Mouse (Mus musculus) macrophage (primary cell): Measurements from ENCODE around the gene BC067074. TPM values are rescaled to one million over a fixed set of nuclear protein-coding genes. Genes with fewer than 3 reads are reported as not detected.

Source experiments
- H3K27ac ChIP-seq: fragments of 350-480 bp; formaldehyde crosslinking; 2 replicates; pipeline ENCODE4 v1.9.0; 2021
- H3K36me3 ChIP-seq: fragments of 350-480 bp; formaldehyde crosslinking; 2 replicates; pipeline ENCODE4 v1.9.0; 2021; ENCODE audit errors: inconsistent target
- H3K4me3 ChIP-seq: fragments of 350-480 bp; formaldehyde crosslinking; 2 replicates; pipeline ENCODE4 v1.9.0; 2021; ENCODE audit errors: inconsistent target
- H3K79me2 ChIP-seq: fragments of 350-480 bp; formaldehyde crosslinking; 2 replicates; pipeline ENCODE4 v1.9.0; 2021; ENCODE audit errors: inconsistent target
- WGBS: methylation state at CpG from one replicate; pipeline ENCODE4 v1.1.7; 2026; ENCODE audit warnings: inconsistent platforms; ENCODE audit not compliant: missing documents; 5-methylcytosine and 5-hydroxymethylcytosine counted together
- polyA plus RNA-seq: library from polyadenylated mRNA; stranded (reverse); fragments of 250-400 nt; gene quantifications from 3 replicates; pipeline ENCODE4 v1.2.4, GENCODE M21; 2018; ENCODE audit warnings: inconsistent platforms

The BC067074 gene
- polyA plus RNA-seq, 1 experiment from 2014 or later: not detected

DNA sequence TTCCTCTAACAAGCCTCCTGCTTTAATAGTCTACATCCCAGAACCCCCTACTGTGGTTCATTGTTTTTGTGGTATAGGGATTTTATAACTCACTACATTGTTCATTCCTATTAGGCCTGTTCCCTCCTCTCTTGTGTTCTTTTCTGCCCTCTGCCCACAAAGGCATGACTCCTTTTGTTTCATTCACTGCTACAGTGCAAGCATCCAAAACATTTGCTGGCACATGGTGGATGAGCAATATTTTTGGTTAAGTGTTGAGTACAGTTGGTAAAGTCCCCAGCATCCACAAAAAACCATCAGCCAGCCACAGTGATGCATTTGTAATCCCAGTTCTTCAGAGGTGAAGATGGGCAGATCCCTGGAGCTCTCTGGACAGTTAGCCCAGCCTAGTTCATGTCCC lies 48.2 kb downstream of the BC067074 start:
- Histone ChIP-seq H3K79me2 (no peaks in the 10 kb centered on the region), H3K27ac (no peak overlapping the region), H3K4me3 (no peak overlapping the region), H3K36me3 (no peaks in the 10 kb centered on the region)

DNA sequence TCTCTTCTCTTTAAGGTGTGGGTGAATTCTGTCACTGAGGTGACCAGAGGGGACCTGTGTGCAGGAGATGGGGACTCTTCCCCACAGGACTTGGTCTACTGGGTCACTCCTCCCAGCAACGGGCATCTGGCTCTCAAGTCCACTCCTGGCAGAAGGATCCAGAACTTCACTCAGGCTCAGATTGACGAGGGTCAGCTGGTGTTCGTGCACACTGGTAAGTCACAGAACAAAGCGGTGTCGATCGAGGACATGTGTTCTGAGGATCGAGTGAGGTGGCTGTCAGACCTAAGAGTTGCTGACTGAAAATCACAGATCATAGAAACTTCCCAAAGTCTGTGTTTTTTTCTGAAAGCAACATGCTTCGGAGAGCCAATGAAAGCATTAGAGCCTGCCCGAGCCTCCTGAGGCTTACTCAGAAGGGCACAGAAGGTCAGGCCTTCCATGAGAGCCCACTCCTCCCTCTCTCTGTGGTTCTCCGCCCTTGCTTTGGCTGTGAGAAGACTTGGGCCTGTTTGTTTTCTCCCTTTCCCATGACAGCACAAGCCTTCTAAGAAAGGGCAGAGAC lies 49.5 kb downstream of the BC067074 start:
- Histone ChIP-seq H3K79me2 (no peaks in the 10 kb centered on the region), H3K4me3 (no peak overlapping the region), H3K27ac (no peak overlapping the region), H3K36me3 (no peaks in the 10 kb centered on the region)
- WGBS: 93% methylated on average over 10 of the region's 10 CpGs

DNA sequence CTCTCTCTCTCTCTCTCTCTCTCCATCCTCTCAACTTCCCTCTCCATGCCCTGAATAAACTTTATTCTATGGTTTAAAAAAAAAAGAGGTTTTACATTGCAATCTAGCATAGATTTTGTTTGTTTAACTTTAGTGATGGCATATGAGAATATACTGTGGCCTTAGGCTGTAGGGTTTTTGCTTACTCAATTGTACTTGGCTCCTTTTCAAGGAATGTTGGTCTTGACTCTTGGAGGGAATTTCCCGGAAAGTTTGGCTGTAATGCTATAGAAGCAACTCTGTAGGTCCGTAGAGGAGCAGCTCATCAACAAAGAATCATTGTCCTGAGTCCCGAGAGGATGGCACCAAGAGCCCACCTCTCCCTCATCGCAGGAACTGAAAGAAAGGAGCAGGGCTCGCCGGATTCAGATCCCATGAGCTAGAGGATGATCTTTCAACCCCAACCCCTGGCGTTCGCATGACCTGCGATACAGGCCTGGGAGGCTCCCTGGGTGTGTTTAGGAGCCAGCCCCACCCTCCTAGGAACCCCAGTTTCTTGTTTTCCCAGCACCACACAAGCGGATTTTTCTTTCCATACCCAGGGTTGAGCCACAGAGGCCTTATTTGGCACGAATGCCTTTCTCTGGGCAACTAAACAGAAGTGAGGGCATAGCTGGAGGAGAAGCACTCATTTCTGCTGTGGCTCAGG lies 57.9 kb downstream of the BC067074 start:
- Histone ChIP-seq H3K27ac (no peak overlapping the region), H3K79me2 (no peaks in the 10 kb centered on the region), H3K36me3 (no peaks in the 10 kb centered on the region), H3K4me3 (no peak overlapping the region)
- 96% methylated on average over 11 of the region's 11 CpGs for WGBS

DNA sequence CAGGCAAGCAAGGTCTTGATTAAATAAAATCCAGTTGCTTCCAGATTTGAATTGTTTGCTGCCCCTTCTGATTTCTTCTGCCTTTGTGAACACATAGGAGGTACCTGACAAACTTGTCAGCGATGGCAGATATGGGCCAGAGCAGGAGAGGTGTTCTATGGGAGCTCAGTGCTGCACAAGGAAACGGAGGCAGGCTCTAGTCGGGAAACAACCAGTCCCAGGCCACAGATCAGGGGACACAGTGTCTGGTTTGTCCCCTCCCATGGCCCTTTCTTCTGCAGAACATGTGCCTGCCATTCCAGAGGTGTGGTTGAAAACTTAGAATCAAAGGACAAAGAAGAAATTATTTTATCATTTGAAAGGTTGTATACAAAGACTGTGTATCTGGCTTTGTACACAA lies 60.6 kb downstream of the BC067074 start:
- no peaks in the 10 kb centered on the region for H3K36me3 ChIP-seq
- no peak overlapping the region for H3K27ac ChIP-seq
- 100% methylated on average over 3 of the region's 3 CpGs for WGBS
- no peaks in the 10 kb centered on the region for H3K79me2 ChIP-seq
- no peak overlapping the region for H3K4me3 ChIP-seq

DNA sequence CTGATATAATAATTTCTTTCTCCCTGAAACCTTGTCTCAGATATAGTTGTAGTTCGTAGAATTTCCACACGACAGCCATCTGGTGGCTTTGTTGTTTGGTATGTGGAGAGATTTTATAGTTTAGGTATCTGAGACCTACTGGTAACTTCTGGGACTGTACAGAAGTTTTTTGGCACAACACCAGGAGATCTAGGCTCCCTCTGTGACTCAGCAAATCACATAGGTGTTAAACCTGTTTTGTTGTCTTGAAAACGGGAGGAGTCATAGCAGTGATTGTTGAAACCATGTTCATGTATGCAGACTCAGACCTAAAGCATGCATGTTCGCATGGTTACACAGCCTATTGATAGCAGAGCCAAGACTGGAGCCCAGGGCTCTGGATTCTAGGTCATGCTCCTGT lies 61.0 kb downstream of the BC067074 start:
- WGBS: 90% methylated on average over 4 of the region's 4 CpGs

DNA sequence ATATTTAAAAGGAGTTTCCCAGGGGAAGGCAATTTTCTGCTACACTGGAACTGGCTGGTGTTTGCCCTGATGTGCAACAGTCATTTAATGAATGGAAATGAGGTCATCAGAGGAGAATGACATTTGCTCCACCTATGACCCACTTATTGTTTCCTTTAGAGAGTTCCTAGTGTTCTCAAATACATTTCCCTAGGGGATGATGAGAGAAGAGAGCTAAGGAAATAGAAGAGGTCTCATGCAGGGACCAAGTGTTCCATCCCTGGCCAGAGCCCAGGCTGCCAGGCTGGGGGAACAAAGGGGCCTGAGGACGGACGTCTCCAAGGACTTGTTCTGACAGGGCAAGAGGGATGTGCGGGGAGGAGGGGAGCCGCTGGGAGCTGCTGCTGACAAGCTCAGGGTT lies 62.1 kb downstream of the BC067074 start:
- Histone ChIP-seq H3K27ac (no peak overlapping the region), H3K4me3 (no peak overlapping the region), H3K79me2 (no peaks in the 10 kb centered on the region), H3K36me3 (no peaks in the 10 kb centered on the region)
- 98% methylated on average over 4 of the region's 4 CpGs for WGBS

More for the DNA sequence above, 61.0 kb downstream of the BC067074 start:
- H3K79me2 ChIP-seq: no peaks in the 10 kb centered on the region
- no peak overlapping the region for H3K4me3 ChIP-seq
- no peaks in the 10 kb centered on the region for H3K36me3 ChIP-seq
- no peak overlapping the region for H3K27ac ChIP-seq

DNA sequence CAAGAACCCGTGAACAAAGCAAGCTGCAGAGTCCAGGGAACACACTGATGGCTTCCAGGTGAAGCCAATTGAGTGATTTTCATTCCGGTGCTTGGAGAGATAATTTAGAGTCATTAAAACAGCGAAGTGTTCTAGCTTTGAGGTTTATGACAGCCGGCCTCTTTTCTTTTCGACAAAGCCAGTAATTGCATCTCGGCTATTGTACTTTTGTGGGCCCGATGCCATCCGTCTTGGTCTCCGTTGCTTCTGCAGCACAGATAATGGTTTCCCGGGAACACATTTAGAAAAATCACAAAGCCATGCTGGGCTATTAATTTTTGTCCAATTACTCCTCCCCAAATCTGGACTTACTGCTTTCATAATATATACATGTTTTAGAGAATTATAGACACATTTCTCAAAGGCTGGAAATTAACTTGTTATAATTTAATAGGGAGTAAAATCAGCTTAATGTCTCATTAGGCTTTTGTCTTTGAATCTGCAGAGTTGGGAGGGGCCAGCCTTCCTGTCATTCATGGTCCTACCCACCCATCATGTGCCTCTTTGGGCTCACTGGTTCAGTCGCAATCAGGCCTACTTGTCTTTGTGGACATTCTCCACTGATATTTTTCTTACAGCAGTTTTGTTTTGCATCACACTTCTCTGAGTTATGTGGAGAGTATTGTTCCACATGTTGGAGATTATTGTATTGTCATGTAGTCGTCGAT lies 64.6 kb downstream of the BC067074 start:
- H3K79me2 ChIP-seq: no peaks in the 10 kb centered on the region
- WGBS: 96% methylated on average over 13 of the region's 13 CpGs
- H3K27ac ChIP-seq: no peak overlapping the region
- H3K36me3 ChIP-seq: no peaks in the 10 kb centered on the region
- no peak overlapping the region for H3K4me3 ChIP-seq

DNA sequence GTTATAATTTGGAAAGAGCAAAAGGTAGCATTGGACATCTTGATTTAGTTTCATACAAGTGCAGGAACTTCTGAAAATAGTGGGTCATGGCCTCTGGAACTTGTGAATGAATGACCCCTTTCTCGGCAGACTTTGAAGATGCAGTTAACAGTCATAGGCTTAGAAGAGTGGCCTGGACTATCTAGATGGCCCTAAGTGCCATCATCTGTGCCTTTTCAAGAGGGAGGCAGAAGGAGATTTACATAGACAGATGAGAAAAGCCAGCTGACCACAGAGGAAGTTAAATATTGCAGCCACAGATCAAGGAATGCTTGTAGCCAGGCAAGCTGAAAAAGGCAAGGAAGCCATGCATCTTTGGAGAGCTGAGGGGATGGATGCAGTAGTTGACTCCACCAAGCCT lies 66.7 kb downstream of the BC067074 start:
- no peaks in the 10 kb centered on the region for H3K36me3 ChIP-seq
- no peak overlapping the region for H3K4me3 ChIP-seq
- H3K27ac ChIP-seq: no peak overlapping the region
- no peaks in the 10 kb centered on the region for H3K79me2 ChIP-seq
- WGBS: 100% methylated on average over 1 of the region's 1 CpGs

DNA sequence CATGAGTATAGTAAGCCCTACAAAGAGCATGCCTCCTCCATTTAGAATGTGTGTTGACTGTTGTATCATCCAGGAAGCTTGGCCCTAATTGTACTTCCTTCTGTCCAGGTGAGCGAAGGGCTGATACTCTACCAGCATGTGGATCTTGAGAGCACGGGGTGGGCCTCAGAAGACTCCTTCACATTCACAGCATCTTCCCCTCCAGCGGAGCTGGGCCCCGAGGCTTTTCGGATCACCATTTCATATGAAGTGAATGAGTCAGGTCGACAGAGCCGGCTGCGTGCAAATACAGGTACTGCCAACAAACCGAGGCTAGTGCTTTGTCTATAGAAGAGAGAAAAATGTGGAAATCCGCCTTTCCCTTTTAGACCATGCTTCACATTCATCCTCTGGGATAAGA lies 73.0 kb downstream of the BC067074 start:
- WGBS: 93% methylated on average over 10 of the region's 10 CpGs
- Histone ChIP-seq H3K79me2 (no peaks in the 10 kb centered on the region), H3K27ac (no peak overlapping the region), H3K4me3 (no peak overlapping the region), H3K36me3 (no peaks in the 10 kb centered on the region)

DNA sequence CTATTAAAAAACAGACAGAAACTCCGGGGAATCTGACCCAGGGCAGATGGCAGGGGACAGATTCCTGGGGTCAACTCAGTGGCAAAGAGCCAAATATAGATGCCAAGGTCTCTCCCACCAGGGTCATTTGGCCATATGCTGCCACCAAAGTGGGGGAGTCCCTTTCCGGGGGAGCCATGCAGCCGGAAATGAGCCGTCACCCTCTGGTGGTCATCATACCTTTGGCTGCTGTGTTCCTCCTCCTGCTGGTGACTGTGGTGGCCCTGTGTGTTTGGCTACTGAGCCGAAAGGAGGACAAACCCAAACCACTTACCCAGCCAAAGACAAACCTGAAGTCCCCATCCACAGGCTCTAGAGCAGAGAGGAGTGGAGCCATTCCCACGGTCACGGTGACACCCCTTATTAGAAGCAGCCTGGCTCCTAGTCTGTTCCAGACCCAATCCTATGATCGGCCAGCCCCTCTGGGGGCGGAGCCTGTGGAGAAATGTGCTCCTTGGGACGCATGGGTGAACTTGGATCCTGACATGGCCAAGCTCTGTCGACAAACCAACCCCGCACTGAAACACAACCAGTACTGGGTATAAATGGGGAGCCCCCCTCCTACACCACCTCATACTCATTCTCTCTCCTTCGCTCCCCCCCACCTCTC lies 76.1 kb downstream of the BC067074 start:
- 90% methylated on average over 12 of the region's 13 CpGs for WGBS
- H3K4me3 ChIP-seq: no peak overlapping the region
- no peak overlapping the region for H3K27ac ChIP-seq
- no peaks in the 10 kb centered on the region for H3K79me2 ChIP-seq
- no peaks in the 10 kb centered on the region for H3K36me3 ChIP-seq

DNA sequence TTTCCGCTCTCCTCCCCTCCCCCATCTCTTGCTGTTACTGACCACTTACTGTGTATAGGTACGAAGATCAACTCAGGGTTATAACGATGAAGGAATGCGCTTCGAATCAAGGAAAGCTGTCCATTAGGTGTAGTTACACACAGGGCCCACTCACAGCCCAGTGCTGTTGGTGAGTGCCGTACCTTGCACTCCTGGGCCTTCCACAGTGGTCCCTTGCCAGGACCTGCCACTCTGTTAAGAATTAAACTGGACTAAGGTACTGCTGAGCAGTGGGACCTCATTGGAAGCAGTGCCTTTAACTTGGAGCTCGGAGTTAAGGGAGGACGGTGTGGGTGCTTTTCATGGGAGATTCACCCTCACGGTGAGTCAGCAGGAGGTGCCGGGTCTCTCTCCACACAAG lies 76.7 kb downstream of the BC067074 start:
- Histone ChIP-seq H3K4me3 (no peak overlapping the region), H3K36me3 (no peaks in the 10 kb centered on the region), H3K79me2 (no peaks in the 10 kb centered on the region), H3K27ac (no peak overlapping the region)
- WGBS: 86% methylated on average over 9 of the region's 10 CpGs

DNA sequence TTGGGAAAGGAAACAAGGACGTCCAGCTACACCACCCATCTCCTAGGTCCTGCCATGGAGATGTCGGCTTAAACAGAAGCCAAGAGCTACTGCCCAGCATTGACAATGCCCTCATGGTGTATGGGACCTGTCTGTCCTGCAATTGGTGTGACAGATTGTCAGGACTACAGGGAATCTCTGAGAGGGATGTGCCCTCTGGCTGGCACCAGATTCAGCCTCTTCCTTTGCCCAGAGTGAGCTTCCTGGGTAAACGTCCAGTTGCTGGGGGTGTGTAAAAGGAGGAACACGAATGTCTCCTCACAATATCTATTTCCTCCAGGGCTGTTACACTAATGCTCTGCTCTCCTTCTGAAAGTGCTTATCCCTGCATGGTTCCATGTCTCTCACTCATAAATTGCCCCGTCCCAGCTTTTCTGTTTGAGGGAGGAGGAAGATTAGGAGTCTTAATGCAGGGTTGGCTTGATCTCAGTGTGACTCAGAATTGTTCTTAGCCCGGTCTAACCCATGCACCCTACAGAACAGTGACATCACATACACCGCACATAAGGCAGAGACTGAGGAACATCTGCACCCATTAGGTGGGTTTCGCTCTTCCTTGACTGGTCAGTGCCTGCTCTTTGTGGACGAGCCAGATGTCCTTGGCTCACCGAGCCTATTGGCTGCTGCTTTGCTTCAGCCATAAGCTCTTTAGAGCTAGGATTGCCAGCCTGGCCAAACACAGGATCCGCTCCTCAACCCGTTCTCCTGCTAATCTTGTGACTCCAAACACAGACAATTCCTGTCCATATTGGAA lies 80.5 kb downstream of the BC067074 start:
- H3K4me3 ChIP-seq: no peak overlapping the region

DNA sequence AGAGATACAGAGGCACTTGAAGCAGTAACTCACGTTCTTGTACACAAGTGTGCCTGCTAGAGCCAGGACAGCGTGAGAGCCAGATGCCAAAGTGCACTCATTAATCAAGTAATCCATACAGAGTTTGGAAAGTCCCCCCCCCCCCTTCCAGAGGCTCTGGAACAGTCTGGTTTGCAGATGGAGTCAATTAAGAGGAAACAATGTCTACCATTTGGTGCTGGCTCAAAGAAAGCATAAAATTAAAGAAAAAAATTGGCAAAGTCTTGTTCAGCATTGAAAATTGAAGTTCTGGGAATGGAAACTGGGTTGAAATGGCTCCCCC lies 81.1 kb downstream of the BC067074 start:
- Histone ChIP-seq H3K36me3 (no peaks in the 10 kb centered on the region), H3K79me2 (no peaks in the 10 kb centered on the region), H3K4me3 (no peak overlapping the region), H3K27ac (no peak overlapping the region)
- WGBS: 96% methylated on average over 2 of the region's 2 CpGs

More for the DNA sequence above, 80.5 kb downstream of the BC067074 start:
- Histone ChIP-seq H3K79me2 (no peaks in the 10 kb centered on the region), H3K27ac (no peak overlapping the region), H3K36me3 (no peaks in the 10 kb centered on the region)
- 84% methylated on average over 12 of the region's 12 CpGs for WGBS

DNA sequence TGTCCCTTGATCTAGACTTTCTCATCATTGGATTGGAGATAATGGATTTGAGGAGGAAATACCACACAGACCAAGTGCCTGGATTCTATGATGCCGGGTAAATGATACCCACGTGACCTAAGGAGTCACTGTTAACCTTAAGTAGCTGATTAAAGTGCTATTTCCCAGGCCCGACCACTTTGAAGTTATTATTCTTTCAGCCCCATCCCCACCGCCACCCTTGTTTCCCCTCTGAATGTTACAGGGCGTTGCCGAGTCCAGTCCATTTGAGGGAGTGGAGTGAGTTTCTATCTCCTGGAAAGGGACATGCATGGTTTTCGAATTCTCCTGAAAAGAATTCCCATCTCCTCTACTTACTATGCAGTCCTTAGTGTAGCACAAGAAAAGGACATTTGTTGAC lies 84.7 kb downstream of the BC067074 start:
- no peaks in the 10 kb centered on the region for H3K79me2 ChIP-seq
- no peak overlapping the region for H3K4me3 ChIP-seq
- 97% methylated on average over 7 of the region's 7 CpGs for WGBS
- H3K36me3 ChIP-seq: no peaks in the 10 kb centered on the region
- H3K27ac ChIP-seq: no peak overlapping the region
